Mouse (Mus musculus) ovary, postnatal 10 days (tissue): Measurements from ENCODE around the gene Tiparp.

Experiments used
- DNase-seq: peaks from one replicate; pipeline ENCODE4 v3.0.0; 2022; ENCODE audit warnings: low spot score

The Tiparp gene

DNA sequence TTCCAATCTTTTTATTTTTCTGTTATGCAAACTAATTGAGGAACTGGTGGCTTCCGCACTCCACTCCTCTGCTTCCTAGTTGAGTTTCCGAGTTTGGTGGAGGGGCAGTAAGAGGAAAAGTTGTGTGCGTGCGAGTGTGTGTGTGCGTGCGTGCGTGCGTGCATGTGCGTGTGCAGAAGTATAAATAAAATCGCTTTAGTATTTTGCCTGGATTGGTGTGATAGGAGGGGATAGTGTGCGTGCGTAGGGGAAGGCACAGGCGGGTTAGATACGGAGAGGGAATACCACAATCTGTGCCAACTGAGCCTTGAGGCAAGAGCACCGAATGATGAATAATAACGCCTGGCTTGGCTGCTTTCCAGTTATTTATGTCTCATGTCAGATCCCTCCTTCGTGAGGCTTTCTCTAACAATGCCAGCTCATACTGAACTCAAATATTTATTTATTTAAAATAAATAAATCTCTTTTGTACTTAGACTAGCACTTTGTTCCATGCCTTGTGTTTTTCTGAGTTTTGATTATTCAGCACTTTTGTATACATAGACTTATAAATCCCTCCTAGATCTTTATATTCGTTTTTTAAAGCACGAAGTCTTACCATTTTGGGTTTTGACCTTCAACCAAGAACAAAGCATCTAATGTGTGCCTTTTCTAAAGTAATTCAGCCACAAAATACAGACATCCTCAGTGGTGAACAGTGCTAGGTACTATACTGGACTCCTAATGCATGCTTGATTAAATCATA is 1.4 kb downstream of the Tiparp start:
- DNase-seq = no peak

DNA sequence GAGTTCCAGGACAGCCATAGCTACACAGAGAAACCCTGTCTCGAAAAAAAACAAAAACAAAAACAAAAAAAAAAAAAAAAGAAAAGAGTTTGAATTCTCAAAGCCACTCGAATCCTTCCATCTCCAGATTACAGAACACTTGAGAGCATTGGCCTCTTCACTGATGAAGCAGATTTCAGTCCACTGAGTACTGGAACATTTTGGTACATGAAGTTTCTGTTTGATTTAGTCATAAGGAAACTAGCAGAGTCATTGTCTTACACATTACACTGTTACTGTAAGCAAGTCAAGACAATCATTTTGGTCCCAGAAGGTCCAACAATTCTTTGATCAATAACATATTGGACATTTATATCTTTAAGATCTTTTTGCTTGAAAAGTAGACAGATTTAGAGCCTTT is 4.8 kb downstream of the Tiparp start:
- no peak for DNase-seq

DNA sequence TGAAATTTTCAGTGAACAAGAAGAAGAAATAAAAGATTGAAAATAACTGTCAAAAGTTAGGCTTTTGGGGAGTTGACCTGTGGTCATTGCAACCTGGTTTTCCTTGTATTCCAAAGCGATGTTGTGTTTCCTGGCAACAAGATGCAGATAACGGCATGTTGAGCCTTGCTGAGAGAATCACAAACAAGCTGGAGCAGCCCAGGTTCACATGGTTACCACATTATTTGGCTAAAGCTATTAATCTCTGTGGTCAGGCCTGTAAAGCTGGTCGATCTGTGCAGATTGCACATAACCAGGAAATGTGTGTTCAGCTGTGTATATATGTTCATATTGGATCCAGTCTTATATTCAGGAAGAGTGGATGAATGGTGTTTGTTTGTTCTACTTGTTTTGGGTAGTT is 5.4 kb downstream of the Tiparp start:
- no peak for DNase-seq

DNA sequence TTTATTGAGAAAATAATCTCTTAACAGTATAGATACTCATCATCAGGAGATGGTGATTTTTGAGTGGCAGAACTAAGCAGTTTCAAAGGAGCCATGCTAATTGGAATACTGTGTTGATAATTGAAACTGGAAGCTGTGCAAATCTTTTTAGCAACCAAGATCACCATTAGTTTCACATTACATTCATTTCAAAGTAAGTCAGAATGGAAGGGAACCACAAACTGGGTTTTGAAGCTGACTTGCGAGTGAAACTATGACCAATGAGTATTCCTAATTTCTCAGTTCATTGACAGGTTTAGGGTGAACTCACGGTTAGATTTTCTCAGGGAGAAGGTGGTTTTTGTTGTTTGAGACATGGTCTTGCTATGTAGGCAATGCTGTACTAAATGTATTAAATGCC is 6.3 kb downstream of the Tiparp start:
- DNase-seq = no peak

DNA sequence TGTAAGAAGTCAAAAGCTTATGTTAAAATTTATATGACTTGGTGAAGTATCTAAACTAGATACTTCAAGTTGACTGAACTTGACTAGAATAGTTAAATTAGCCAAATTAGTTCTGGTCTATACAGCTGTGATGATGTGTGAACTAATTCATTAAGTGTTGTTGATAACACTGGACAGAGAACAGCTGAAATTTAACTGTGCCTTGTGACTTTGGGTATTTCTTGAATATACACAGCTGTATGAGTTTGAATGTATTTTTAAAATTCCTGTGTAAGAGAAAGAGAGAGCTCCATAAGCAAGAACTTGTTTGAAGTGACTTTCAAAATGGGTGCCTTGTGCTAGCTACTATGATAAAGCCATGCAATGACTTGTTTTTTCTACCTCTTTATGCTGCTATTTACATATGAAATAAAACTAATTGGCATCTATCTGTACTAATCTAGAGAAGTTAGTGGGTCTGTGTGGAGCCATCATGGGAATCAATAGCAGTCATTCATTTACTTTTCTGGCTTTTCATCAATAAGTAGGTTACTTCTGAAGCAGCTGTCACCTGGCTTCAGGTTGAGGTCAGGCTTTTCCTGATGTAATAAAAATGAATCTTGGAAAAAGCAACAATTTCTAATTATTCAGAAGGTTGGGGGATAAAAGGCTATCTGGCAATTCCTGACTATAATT is 7.0 kb downstream of the Tiparp start:
- no peak for DNase-seq

DNA sequence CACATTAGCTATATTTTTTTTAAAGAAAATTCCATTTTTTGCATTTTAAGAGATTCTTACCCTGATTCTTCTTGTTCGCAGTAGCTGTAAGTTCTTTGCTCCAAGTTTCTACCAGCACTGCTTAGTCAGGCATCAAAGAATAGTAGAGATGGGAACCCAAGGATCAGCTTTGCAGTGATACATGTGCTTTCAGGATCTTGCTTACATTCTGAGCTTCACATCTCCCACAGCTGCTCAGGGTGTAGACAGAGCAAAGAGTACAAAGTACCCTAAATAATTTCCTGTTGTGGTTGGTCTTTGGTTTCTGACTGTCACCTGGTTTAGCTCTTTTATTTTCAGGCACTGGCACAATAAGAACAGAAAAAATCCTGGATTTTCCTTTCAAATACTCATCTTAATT is 9.1 kb downstream of the Tiparp start:
- no peak for DNase-seq

DNA sequence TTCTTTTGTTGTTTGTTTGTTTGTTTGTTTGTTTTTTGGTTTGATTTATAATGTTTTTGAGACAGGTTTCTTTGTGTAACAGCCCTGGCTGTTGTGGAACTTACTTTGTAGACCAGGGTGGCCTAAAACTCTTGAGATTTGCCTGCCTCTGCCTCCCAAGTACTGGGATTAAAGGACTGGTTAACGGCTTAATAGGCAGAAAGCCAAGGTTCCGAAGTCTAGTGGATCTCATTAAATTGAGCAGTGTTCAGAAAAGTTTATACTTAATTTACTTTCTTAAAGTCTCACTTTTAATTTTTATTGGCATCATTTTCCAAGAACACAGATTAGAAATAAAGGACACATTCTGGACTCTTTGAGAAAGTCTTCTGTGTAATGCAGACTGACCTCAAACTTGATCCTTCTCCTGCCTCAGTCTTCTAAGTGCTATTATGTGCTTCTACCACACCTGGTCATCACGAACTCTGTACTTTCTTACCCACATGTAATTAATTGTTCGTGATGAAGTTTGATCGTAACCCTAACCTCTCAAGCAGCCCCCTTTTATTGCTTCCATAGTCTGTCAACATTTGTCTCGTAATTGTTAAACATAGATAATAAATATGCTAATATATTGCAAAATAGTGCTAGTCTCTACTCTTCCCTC is 12.8 kb downstream of the Tiparp start:
- DNase-seq = no peak

DNA sequence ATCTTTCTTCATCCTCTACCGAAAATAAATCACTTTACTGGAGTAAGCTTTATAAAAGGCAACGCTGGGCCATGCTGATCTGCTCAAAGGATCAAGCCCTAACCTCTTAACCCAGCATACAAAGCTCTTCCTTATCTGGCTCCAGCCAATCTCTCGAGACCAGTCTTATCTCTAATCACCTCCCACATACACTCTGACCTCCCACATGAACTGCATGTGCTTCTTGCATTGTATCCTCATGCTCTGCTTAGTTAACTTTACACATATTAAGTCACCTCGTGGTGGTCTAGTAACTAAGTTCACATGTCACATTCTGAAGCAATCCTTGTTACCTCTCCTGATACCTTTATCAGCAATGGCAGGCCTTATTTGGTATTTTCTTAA is 13.3 kb downstream of the Tiparp start:
- no peak for DNase-seq

DNA sequence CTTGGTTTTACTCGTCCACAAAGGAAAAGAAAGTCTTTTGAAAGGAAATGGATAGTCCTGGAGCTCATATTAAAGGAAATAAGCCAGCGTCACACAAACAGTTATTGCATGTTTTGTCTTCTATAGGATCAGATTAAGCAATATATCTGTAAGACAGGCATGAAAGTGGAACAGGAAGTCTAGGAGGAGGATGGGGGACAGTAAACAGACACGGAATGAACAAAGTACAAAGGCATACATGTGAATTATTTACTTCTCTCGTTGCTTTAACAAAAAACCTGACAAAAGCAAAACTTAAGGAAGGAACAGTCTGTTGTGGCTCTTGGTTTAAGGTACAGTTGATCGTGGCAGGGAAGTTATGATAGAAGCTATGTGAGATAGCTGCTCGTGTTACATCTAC is 21.6 kb downstream of the Tiparp start:
- no peak for DNase-seq

DNA sequence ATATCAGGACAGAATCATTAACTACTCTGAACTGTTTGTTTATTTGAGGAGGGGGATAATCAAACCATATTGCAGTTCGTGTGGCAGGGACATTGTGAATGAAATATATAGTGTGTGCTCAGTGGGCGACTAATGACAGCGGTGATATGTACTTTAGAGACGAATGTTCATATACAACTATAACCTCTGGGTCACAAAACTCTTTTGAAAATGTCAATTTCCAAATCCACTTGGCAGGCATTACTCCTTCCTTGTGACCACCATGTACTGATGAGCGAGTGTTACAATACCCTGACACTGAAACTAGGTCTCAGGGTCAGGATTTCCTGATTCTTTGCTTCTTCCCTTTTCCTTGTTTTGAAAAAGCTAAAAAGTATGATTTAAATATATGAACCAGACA is 22.9 kb downstream of the Tiparp start:
- no peak for DNase-seq

DNA sequence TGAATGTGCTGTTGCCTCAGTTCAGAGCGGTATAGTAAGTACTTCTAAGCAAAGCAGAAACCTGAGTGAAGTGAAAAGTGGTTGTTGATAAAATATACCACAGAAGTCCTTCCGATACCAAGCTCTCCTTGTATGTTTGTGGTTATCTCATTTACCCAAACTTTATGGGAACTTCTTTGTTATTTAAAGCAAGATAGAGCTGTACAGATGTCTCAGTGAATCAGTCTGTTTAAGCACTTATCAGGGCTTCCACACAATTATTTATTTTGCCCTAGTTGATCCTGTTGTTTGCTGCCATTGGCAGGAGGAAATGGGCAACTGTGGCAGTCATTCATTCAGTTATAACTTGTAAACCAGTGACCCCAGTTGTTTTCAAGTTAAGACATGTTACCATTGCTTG is 26.4 kb downstream of the Tiparp start:
- DNase-seq = no peak

DNA sequence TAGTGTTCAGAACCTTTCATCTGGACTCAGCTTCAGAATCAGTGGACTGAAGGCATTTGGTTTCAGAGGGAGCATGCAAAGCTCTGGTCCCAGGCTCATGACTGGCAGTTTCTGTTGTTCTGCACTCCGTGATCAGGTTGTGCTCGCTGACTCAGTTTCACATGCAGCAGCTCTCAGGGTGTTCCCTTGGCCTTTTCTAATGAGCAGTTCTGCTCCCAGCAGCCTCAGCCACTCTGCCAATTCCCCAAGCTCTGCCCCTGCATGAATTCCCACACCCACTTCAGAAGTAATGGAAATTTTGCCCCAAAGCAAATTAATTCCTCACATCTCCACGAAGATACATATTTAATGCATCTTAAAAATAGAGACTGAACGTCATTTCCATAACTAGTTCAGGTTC is 30.5 kb downstream of the Tiparp start:
- DNase-seq = no peak

DNA sequence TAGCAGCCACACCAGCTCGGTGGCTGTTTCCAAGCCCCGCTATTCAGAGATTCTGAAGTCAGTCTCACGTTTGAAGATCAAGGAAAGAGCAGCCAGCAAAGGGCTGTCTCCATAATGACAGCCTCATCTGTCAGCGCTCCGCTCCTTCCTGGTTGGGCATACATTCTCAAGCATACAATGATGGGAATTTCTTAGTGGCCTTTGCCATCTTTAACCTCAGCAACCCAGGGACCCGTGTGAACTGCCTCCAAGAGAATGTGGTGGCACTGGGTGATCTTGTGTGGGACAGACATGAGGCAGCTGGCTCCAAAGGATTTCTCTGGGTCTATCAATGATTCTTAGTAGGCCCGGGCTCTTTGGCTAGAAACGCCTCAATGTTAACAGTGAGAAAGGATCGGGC is 34.0 kb downstream of the Tiparp start:
- DNase-seq = no peak

DNA sequence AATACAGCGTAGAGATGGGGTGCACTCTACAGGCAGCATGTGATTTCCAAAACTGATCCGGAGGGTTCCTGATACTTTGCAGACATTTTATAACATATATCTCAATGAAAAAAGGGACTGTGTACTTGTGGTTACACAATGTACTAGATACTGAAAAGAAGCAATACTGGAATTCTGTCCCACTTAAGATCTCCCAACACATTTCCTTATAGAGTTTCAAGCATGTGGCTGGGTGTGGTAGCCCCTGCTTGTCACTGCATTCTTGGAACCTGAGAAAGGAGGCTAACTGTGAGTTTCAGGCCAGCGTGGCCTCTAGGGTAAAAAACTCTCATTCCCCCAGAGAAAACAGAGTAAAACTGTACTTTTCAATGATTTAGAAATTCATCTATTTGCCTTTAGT is 34.5 kb downstream of the Tiparp start:
- no peak for DNase-seq

DNA sequence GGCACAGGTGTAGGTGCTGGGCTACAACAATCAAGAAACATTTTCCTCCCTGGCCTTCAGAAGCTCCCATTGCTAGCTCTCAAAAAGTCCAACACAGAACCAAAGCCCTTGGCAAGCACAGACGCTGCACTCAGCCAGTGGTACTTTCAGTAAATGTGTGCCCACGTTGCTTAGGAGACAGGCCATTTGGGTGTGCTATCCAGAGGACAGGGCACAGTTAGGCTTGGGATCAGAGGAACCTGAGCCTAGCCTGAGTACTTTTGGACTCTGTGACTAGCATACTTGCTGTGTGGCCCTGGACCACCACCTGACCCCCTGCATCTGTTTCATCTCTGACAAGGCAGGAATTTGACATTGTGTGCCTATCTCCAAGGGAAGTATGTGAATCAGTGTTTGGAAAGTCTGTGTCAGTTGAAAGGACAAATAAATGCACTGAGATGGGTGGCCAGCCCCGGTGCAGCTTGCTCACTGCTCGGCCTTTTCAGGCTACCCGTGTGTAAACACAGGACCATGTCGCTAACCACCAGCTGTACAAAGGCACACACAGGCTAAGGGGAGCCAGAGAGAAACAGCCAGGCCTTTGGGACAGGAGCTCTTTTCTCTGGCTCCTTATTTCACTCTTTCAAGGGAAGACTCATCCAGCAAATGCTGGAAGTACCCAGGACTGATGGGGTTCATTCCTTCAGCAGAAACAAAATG is 35.9 kb downstream of the Tiparp start:
- DNase-seq = no peak

DNA sequence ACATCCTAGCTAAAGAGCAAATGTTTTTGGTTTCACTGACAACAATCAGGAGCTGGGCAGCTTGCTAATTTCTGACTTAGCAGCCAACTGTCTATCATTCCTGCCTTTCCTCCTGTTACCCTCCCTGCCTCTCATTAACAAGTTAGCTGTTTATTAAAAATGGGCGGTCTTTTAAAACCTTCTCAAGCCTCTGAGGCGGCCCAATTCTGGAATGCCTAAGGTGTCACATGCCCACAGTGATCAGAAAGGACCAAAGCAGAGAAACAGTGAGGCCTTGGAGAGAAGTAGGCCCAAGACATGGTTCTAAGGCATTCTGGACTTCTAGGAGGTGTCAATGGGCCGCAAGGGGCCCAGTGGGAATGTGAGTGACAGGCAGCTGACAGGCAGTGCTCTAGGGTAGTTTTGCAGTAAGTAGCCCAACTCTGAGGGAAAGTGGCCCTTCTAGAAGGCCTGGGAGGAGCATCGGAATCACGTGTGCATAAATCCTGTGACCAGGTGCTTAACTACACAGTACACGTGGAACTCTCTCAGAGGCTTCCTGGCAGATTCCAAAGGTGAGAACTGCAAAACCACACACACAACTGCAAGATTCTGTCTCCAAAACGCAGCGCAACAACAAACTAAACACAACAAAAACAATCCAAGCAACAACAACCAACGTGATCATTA is 37.6 kb downstream of the Tiparp start:
- no peak for DNase-seq

DNA sequence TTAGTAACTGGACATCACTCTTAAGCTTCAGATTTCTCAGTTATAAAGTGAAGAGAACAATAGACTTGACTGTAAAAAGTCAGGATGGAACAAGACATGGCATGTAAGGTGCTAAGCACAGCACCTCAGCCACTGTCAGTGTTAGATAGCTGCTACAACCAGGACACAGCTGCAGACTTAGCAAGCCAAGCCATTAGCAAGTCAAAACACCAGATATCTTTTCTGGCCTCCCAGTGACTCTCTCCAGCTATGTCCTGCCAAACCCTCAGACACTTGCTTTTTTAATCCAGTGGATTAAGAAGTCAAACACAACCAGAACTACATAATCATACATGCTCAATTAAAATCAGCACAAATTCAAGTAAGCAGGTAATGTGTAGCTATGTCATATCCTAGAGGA is 41.7 kb downstream of the Tiparp start:
- DNase-seq = no peak

DNA sequence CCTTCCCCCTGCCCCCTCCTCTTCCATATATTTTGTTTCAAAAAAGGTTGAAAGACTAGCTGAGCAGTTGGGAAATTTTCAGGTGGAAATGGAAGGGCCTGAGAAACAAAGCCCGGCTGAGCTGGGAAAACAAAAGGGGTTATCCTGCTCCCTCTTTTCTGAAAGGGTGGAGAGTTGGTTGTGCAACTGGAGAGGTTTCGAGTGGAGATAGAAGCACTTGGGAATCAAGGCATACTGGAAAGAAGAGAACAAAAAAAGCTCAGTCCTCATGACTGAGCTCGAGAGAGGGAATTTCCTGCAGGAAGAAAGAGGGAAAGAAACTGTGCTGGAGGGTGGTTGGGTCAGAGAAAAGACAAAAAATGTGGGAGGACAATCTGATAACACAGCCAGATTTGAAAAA is 45.3 kb downstream of the Tiparp start:
- no peak for DNase-seq

DNA sequence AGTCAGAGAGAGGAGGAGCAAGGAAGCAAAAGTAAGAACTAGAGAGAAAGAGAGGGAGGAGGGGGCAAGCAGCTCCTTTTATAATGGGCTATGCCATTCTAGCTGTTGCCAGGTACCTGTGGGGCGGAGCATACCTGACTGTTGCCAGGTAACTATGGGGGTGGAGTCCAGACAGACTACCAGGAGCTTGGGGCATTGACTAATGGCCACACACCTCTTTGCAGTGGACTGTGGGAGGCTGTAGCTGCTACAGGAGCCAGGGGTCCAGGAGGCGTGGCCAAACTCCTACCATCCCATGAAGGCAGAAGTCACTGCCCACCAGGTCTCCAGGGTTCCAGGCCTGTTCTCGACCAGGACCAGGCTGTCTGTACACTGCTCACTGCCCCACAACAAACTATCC is 49.4 kb downstream of the Tiparp start:
- no peak for DNase-seq

DNA sequence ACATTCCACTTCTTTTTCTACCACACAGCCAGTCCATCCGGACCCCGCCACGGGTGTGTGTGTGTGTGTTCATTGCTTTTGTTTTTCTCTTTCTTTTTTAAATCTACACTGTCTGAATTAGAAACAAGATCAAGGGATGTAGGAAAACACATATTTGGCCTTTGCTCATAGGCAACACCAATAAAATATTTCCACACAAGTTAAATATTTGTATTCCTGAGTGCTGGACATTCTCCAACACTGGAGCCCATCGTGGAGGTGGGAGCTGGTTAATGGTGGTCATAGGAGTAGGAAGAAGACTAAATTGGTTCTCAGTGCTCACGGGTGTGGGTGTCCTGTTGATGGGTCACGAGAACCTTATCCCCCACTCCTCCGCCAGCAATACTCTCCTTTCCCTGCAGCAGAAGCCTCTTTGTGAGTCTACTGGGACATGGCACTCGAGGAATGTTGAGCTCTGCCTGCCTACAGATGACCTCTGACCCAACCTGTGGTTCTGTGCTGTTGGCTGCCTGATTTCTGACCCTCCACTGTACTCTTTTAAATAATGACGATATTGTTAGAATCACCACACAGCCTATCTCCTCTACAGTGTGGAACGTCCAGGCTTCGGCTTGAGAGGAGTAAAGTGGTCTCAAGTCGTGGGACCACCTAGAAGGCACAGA is 51.2 kb downstream of the Tiparp start:
- DNase-seq = no peak

DNA sequence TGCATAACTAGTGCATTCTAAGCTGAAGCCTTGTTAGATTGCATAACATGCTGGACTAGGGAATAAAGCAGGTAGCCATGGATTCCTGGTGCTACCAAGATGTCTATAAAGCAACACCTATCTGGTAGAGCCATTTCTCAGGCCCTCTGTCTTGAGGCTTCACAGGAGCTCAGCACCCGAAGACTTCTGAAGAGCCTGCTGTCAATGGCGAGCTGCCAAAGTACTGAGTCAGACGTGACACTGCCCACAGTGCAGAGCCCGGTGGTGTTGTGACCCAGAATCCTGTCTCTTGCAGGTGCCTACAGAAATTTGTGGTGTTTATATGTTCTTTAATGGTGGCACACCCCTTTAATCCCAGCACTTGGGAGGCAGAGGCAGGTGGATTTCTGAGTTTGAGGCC is 53.4 kb downstream of the Tiparp start:
- DNase-seq = no peak

DNA sequence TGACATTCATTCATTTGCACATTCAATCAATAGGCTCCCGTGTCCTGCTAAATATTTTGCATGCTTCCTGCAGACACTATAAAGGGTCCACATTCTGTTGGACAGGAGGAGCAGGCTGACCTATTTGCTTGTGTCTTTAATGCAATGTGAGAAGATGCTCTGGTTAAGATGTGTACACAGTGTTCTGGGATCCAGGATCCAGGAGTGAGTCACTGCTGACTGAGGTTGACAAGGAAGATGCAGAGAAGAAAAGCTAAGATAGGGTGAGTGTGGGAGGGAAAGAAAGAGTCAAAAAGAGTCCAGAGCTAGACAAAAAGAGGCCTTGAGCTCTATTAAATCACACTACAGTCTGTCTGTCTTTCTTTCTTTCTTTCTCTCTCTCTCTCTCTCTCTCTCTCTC is 56.1 kb downstream of the Tiparp start:
- DNase-seq = no peak
